Mouse (Mus musculus) ES-E14 (cell line): ENCODE measurements around the gene BC003965.

ENCODE experiments used
- MAFK ChIP-seq: IDR thresholded peaks from 2 replicates; pipeline ENCODE4 v1.6.1; 2014; ENCODE audit warnings: mild to moderate bottlenecking, low read depth, low read length, inconsistent platforms; ENCODE audit not compliant: insufficient read depth
- ZNF384 ChIP-seq: IDR thresholded peaks from 2 replicates; pipeline ENCODE4 v1.6.1; 2012; ENCODE audit warnings: low read depth, low read length, inconsistent platforms

- no peak for TF ChIP-seq ZNF384
- no peak for TF ChIP-seq MAFK
These were observed at the start of gene BC003965 for GRCm38 (mm10) chr17:25184129-25184691.
